ENCODE assay signal across 26 mouse cellular contexts in the genomic region with DNA sequence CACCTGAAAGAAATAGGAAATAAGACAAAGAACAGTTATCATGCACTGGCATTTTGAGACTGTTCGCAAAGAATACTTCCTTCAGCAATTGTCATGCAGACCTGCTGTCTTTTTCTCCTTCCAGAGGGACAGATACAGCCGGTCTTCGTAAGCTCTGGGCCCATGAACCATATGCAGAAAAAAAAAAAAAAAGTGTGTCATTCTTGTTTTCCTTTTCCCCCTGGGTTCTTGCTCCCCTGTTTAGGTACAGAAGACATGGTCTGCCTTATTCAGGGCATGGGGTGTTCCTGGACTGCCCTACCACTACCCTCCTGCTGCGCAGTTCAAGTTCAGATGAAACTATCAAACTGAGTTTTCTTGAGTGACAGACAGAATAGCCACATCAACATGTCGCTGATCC. TPM values are rescaled to one million over a fixed set of nuclear protein-coding genes. Genes with fewer than 3 reads are reported as not detected.
A peak's percentile ranks its signal among the peaks of the same experiment; 100 is the strongest.
DNase-seq lines count a peak whose midpoint lies in the region; ATAC-seq and TF ChIP-seq lines count a peak whose summit lies in the region.
"Had no signal": no experiment of that assay in that cellular context is flagged by ENCODE, and none has a peak within 500 bp of the region (broad histone marks: within the 10 kb centered on the region; RNA-seq: fewer than 3 reads in every experiment).

No protein-coding gene starts in this region.

- ATAC-seq in liver, embryonic 15.5 days (ENCODE audit: insufficient read depth): peak; percentile 46
- ATAC-seq: forebrain, embryonic 15.5 days; Patski had no signal

- H3K4me2 ChIP-seq in liver, embryonic 15.5 days: peak overlapping the region; percentile 23; the same call in 1 of the 2 replicates
- H3K4me2 ChIP-seq: embryonic facial prominence, embryonic 12.5 days; embryonic facial prominence, embryonic 15.5 days; forebrain, embryonic 12.5 days; forebrain, embryonic 15.5 days; heart, embryonic 13.5 days; hindbrain, embryonic 12.5 days; hindbrain, embryonic 15.5 days had no signal

- peak overlapping the region; percentile 21 for H3K4me3 ChIP-seq in E14TG2a.4 (replicated peaks; ENCODE audit: low read length)
- no peak overlapping the region for H3K4me3 ChIP-seq in liver, embryonic 15.5 days (replicated peaks)
- H3K4me3 ChIP-seq: embryonic facial prominence, embryonic 12.5 days; embryonic facial prominence, embryonic 15.5 days; erythroblast, embryonic 14.5 days; forebrain, embryonic 12.5 days; forebrain, embryonic 15.5 days; heart, adult 2 months; heart, embryonic 10.5 days; heart, embryonic 13.5 days; hindbrain, embryonic 12.5 days; hindbrain, embryonic 15.5 days had no signal

- no peaks in the 10 kb centered on the region for H3K27me3 ChIP-seq in E14TG2a.4 (ENCODE audit: insufficient read depth, low read length)
- no peaks in the 10 kb centered on the region for H3K27me3 ChIP-seq in liver, embryonic 15.5 days
- H3K27me3 ChIP-seq: embryonic facial prominence, embryonic 12.5 days; embryonic facial prominence, embryonic 15.5 days; forebrain, embryonic 15.5 days; heart, embryonic 13.5 days; hindbrain, embryonic 12.5 days; hindbrain, embryonic 15.5 days had no signal

- H3K36me3 ChIP-seq in E14TG2a.4 (ENCODE audit: insufficient read depth, low read length): peaks cover 10% of the 10 kb centered on the region; the same call in 1 of the 2 replicates
- no peaks in the 10 kb centered on the region for H3K36me3 ChIP-seq in liver, embryonic 15.5 days (replicated peaks)
- H3K36me3 ChIP-seq: embryonic facial prominence, embryonic 12.5 days; embryonic facial prominence, embryonic 15.5 days; forebrain, embryonic 12.5 days; forebrain, embryonic 15.5 days; heart, embryonic 10.5 days; heart, embryonic 13.5 days; hindbrain, embryonic 12.5 days; hindbrain, embryonic 15.5 days had no signal

- H3K27ac ChIP-seq in liver, embryonic 15.5 days (replicated peaks): 0 out of 2 replicates have a peak overlapping the region, but pooled peaks have one; percentile 42
- H3K27ac ChIP-seq: embryonic facial prominence, embryonic 12.5 days; embryonic facial prominence, embryonic 15.5 days; forebrain, embryonic 12.5 days; forebrain, embryonic 15.5 days; heart, adult 2 months; heart, embryonic 10.5 days; heart, embryonic 13.5 days; hindbrain, embryonic 12.5 days; hindbrain, embryonic 15.5 days had no signal

- peaks cover 73% of the 10 kb centered on the region for H3K4me1 ChIP-seq in E14TG2a.4 (replicated peaks; ENCODE audit: low read depth, low read length)
- peaks cover 14% of the 10 kb centered on the region for H3K4me1 ChIP-seq in liver, embryonic 15.5 days (replicated peaks)
- H3K4me1 ChIP-seq: heart, embryonic 10.5 days had no signal

- no peaks in the 10 kb centered on the region for H3K9me3 ChIP-seq in E14TG2a.4 (ENCODE audit: low read length)
- H3K9me3 ChIP-seq in liver, embryonic 15.5 days (replicated peaks): no peaks in the 10 kb centered on the region
- H3K9me3 ChIP-seq: embryonic facial prominence, embryonic 12.5 days; embryonic facial prominence, embryonic 15.5 days; forebrain, embryonic 12.5 days; forebrain, embryonic 15.5 days; heart, embryonic 10.5 days; heart, embryonic 13.5 days; hindbrain, embryonic 12.5 days; hindbrain, embryonic 15.5 days had no signal

- no peak overlapping the region for H3K9ac ChIP-seq in liver, embryonic 15.5 days
- H3K9ac ChIP-seq: embryonic facial prominence, embryonic 12.5 days; embryonic facial prominence, embryonic 15.5 days; forebrain, embryonic 12.5 days; forebrain, embryonic 15.5 days; heart, embryonic 13.5 days; hindbrain, embryonic 12.5 days; hindbrain, embryonic 15.5 days had no signal

- peak; percentile 65 for DNase-seq in heart, adult 11 months
- no peak for DNase-seq in heart, postnatal 4 days
- DNase-seq in R1 (ENCODE audit: low read depth, low spot score): peak; percentile 39
- DNase-seq in Muller cell, postnatal 12 days (ENCODE audit: inconsistent ontology term): no peak
- no peak for DNase-seq in retina, postnatal 1 day
- no peak for DNase-seq in layer of hippocampus, postnatal 10 days (ENCODE audit: low spot score in 2 of 2)
- DNase-seq: adrenal gland, adult 2 months; adrenal gland, postnatal 14 days; cerebellum, adult 2 months; cerebellum, adult 9-11 months; cerebellum, postnatal 25 days; gastrocnemius, postnatal 25 days; heart, adult 2 months; heart, postnatal 14 days had no signal

- no peak for TF ChIP-seq CTCF in E14TG2a.4 (conservative IDR thresholded peaks at IDR 0.05; ENCODE audit: low read length)

- WGBS in liver, embryonic 15.5 days (ENCODE audit: insufficient replicate concordance): 64% methylated on average over 5 of the region's 5 CpGs

RNA-seq across cellular contexts. Expression of gene Arl4a, which starts 41.8 kb away (rescaled TPM):
- total RNA-seq in heart, postnatal 4 days (2021): 10 to 100 TPM; 27.0 to 27.5 TPM
- 81.6 and 91.3 TPM in 2 replicates for polyA plus RNA-seq in liver, embryonic 15.5 days (2015; fragmentation: Nextera tagmentation; extraction: Ambion mirVana)
- 10 to 100 TPM; 50.1 to 50.2 TPM for total RNA-seq in layer of hippocampus, postnatal 10 days (2021)

Comparison
In these comparisons a context has a peak if more than half of its experiments do, and no peak if none do; other contexts are left out.
1. DNase-seq: peak in heart, adult 11 months (single experiment) and R1 (single experiment); none in heart, postnatal 4 days (single experiment), Muller cell, postnatal 12 days (single experiment), retina, postnatal 1 day (single experiment) and layer of hippocampus, postnatal 10 days (0 of 2).